Mouse (Mus musculus): ENCODE data around the gene Fyb2. TPM values are rescaled to one million over a fixed set of nuclear protein-coding genes. Genes with fewer than 3 reads are reported as not detected.

Gene Fyb2
- total RNA-seq, 2 experiments from 2014 or later = 1.6 to 1.8 TPM

DNA sequence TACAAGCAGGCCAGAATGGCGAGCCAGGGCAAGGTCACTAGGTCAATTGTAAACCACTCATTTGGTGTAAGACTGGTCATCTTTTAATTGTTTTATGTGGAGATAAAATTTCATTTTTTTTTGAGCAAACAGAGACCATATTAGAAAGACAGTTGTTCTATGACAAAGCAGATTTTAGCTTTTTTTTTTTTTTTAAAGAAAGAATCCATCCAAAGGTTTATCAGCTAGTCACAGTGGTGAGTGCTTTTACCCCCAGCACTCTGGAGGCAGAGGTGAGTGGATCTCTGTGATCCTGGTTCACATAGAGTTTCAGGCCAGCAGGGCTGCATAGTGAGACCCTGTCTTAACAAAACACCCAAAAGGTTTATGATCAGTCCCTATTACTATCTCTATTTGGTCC, 31.2 kb downstream of the Fyb2 start:
- Histone ChIP-seq H3K4me3 (no peak overlapping the region), H3K27ac (no peak overlapping the region)
- intact Hi-C loops (cut with DNase I) = no loop called here
- DNase-seq (ENCODE audit: extremely low spot score in 1 of 2, low spot score in 2 of 2) = no peak
- TF ChIP-seq CTCF (IDR thresholded peaks at IDR 0.05) = no peak

DNA sequence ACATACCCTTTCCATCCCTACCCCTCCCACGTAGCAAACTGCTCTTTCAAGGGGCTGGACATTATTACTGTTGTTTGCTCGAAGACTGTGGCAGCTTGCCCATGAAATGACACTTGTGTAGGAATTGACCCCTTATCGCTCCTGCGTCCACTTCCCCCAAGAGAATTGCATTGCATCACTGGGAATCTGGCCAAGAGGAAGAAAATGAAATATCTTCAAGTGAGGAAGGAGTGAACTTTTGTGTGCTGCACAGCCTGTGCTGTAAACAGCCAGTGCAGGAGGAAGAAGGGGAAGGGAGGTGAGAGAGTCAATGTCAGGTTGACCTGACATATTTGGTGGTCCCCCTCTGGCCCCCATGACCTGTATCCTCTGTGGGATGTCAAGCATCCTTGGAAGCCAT, 35.6 kb downstream of the Fyb2 start:
- Histone ChIP-seq H3K27ac (no peak overlapping the region), H3K4me3 (no peak overlapping the region)
- intact Hi-C loops (cut with DNase I) = no loop called here
- DNase-seq (ENCODE audit: extremely low spot score in 1 of 2, low spot score in 2 of 2) = no peak
- no peak for TF ChIP-seq CTCF (IDR thresholded peaks at IDR 0.05)

GRCm38 (mm10) chr4:104949304-104949703, 36.0 kb downstream of the Fyb2 start:
- no peak for DNase-seq (ENCODE audit: extremely low spot score in 1 of 2, low spot score in 2 of 2)
- no peak overlapping the region for H3K4me3 ChIP-seq
- intact Hi-C loops (cut with DNase I) = no loop called here
- TF ChIP-seq CTCF (IDR thresholded peaks at IDR 0.05) = no peak
- no peak overlapping the region for H3K27ac ChIP-seq

DNA sequence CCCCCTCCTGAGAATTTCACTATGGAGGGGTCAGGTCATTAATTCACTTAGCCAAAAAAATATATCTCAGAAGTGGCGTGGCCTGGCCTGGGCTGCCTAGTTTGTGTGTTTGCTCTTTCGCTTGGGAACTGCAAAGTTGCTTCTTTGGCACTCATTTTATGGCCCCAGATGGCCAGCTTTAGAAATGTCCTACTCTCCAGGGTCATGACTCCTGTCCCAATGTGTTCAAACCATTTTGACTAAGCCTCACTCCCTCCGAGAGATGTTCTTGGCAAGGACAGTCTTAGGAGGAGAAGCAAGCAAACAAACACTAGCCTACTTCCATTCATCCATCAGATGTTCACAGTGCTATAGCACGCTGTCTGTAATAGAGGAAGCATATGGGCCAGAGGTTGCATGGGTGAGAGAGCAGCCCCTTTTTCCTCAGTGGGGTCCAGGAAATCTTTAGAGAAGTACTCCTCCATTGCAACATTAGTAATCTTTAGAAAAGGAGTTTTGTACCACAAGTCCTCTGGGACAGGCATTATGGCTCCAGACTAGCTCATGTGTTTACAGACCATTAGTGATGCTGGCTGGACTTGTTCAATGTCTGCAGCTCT, 38.1 kb downstream of the Fyb2 start:
- H3K27ac ChIP-seq = no peak overlapping the region
- TF ChIP-seq CTCF (IDR thresholded peaks at IDR 0.05) = no peak
- intact Hi-C loops (cut with DNase I) = no loop called here
- no peak for DNase-seq (ENCODE audit: extremely low spot score in 1 of 2, low spot score in 2 of 2)
- H3K4me3 ChIP-seq = no peak overlapping the region

GRCm38 (mm10) chr4:104956691-104957090, 43.4 kb downstream of the Fyb2 start:
- no peak for TF ChIP-seq CTCF (IDR thresholded peaks at IDR 0.05)
- DNase-seq (ENCODE audit: extremely low spot score in 1 of 2, low spot score in 2 of 2) = no peak
- intact Hi-C loops (cut with DNase I) = no loop called here
- no peak overlapping the region for H3K4me3 ChIP-seq
- no peak overlapping the region for H3K27ac ChIP-seq

DNA sequence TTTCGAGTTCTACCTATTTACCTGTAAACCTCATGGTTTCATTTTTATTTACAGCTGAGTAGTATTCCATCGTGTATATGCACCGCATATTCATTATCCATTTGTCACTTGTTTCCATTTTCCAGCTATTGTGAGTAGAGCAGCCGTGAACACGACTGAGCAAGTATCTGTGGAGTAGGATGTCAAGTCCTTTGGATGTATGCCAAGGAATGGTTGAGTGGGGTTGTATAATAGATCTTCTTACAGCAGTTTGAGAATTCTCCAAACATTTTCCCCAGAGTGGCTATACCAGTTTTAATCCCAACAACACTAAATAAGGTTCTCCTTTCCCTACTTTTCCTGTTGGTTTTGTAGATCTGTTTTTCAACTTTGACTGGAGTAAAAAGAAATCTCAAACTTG, 48.2 kb downstream of the Fyb2 start:
- no peak for DNase-seq (ENCODE audit: extremely low spot score in 1 of 2, low spot score in 2 of 2)
- no peak overlapping the region for H3K27ac ChIP-seq
- TF ChIP-seq CTCF (IDR thresholded peaks at IDR 0.05) = no peak
- H3K4me3 ChIP-seq = no peak overlapping the region
- intact Hi-C loops (cut with DNase I) = no loop called here

- no peak for DNase-seq (ENCODE audit: extremely low spot score in 1 of 2, low spot score in 2 of 2)
- H3K4me3 ChIP-seq = no peak overlapping the region
Observed at GRCm38 (mm10) chr4:104972606-104973005, 59.4 kb downstream of the Fyb2 start.

DNA sequence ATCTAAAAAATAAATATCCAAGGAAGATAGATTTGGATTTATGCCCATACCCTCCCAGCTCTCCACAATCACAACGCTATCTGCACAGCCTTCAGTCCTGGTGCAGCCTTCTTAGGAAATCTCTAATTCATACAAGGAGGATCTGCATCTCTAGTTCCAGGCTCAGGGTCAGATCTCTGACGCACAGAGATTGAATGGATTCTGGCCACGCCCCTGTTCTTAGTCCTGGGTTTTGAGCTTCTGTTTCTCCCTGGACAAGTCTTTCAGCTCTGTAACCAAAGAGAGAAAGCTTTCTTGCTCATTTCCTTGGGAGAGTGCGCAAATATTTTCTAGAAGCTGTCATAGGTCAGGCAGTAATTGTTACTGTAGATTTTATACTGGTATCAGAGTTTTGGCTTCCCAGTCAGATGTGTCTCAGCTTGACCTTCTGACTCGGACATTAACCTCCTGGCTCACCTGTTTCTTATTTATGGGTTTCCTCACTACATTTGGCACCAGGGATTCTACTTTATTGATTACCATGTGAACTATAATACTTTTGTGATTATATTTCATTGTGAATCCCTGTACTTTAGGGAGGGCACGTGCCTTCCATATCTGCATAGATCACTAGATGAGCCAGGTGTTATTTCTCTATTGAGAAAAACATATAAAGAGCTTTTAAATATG, 62.0 kb downstream of the Fyb2 start:
- intact Hi-C loops (cut with DNase I) = no loop called here
- Histone ChIP-seq H3K27ac (no peak overlapping the region), H3K4me3 (no peak overlapping the region)
- DNase-seq (ENCODE audit: extremely low spot score in 1 of 2, low spot score in 2 of 2) = no peak
- no peak for TF ChIP-seq CTCF (IDR thresholded peaks at IDR 0.05)

More at GRCm38 (mm10) chr4:104972606-104973005, 59.4 kb downstream of the Fyb2 start:
- no peak for TF ChIP-seq CTCF (IDR thresholded peaks at IDR 0.05)
- intact Hi-C loops (cut with DNase I) = no loop called here
- H3K27ac ChIP-seq = no peak overlapping the region

DNA sequence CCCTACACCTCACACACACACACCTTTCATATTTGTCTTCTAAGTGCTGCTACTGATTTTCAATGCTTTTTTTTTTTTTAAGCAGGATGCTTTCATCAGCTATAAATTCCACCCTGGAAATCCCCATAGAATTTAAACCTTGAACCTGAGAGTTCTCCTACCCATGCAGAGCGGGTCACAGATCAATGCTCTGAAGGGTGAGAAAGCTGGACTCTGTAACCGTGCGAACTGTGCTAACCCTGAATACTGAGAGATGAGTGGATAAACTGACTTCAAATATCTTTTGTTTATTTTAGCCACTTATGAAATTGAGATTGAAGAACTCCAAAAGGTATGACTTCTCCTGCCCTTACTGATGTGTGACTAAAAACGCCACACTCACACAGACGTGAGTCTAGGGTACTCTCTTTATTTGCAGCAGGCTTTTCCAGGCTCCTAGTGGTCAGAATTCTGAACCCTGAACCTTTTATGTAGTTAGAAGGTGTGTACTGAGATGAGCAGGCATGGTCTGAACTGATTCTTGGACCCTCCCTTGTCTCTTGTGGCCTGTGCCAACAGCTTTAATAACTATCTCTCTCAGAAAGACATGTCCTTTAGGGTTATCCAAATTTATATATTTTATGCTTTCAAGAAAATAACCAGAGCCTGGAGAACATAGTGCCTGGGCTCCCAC, 72.8 kb downstream of the Fyb2 start:
- Histone ChIP-seq H3K4me3 (no peak overlapping the region), H3K27ac (no peak overlapping the region)
- no peak for DNase-seq (ENCODE audit: extremely low spot score in 1 of 2, low spot score in 2 of 2)
- intact Hi-C loops (cut with DNase I) = no loop called here
- no peak for TF ChIP-seq CTCF (IDR thresholded peaks at IDR 0.05)

DNA sequence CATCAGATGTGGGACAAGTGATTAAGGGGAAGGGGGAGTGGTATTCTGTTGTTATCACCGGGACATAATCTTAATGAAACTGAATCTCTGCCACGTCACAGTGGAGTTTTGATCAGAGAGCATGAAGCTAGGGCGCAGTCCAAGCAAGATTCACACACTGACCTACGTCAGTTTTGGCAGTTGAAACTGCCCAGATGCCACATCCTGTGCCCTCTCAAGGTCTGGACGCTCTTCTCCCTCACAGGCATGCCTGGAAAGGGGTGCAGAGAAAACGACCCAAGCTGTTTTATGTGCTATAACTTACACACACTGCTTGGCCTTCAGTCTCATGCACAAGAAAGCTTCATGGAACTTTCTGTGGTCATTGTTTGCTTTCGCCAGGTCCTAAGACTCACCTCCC, 74.4 kb downstream of the Fyb2 start:
- TF ChIP-seq CTCF (IDR thresholded peaks at IDR 0.05) = no peak
- DNase-seq (ENCODE audit: extremely low spot score in 1 of 2, low spot score in 2 of 2) = no peak
- H3K4me3 ChIP-seq = no peak overlapping the region
- intact Hi-C loops (cut with DNase I) = no loop called here
- H3K27ac ChIP-seq = no peak overlapping the region

- Histone ChIP-seq H3K4me3 (no peak overlapping the region), H3K27ac (no peak overlapping the region)
- intact Hi-C loops (cut with DNase I) = no loop called here
- TF ChIP-seq CTCF (IDR thresholded peaks at IDR 0.05) = no peak
- no peak for DNase-seq (ENCODE audit: extremely low spot score in 1 of 2, low spot score in 2 of 2)
Observed at GRCm38 (mm10) chr4:104988102-104988501, 74.8 kb downstream of the Fyb2 start.

- intact Hi-C loops (cut with DNase I) = no loop called here
- Histone ChIP-seq H3K27ac (no peak overlapping the region), H3K4me3 (no peak overlapping the region)
- no peak for DNase-seq (ENCODE audit: extremely low spot score in 1 of 2, low spot score in 2 of 2)
- TF ChIP-seq CTCF (IDR thresholded peaks at IDR 0.05) = no peak
Observed at GRCm38 (mm10) chr4:104988709-104989108, 75.5 kb downstream of the Fyb2 start.
